Mouse (Mus musculus): ENCODE results near the gene Nagk.
"Not testable (repeated sequence)": the region's sequence is repeated elsewhere in the genome, so short reads cannot be mapped to it uniquely, and the experiment has no call there.

DNA sequence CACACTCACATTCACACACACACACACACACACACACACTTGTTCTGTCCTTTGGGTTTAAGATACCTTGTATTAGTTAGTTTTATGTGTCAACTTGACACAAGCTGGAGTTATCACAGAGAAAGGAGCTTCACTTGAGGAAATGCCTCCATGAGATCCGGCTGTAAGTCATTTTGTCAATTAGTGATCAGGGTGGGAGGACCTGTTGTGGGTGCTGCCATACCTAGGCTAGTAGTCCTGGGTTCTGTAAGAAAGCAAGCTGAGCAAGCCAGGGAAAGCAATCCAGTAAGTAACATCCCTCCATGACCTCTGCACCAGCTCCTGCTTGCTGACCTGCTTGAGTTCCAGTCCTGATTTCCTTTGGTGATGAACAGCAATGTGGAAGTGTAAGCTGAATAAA is 37.6 kb downstream of the Nagk start:
- not testable (repeated sequence) for TF ChIP-seq MAX (IDR thresholded peaks at IDR 0.05; ENCODE audit: low read length); CTCF (conservative IDR thresholded peaks at IDR 0.05 in 1 of 2, IDR thresholded peaks at IDR 0.05 in 1 of 2; ENCODE audit: low read depth in 2 of 2, low read length in 2 of 2); POLR2A (IDR thresholded peaks at IDR 0.05; ENCODE audit: low read depth, low read length); PAX5 (IDR thresholded peaks at IDR 0.05; ENCODE audit: low read length); EP300 (IDR thresholded peaks at IDR 0.05; ENCODE audit: low read length); CHD2 (IDR thresholded peaks at IDR 0.05; ENCODE audit: low read length); TBP (conservative IDR thresholded peaks at IDR 0.05; ENCODE audit: low read depth, low read length); KAT2A (IDR thresholded peaks at IDR 0.05; ENCODE audit: insufficient replicate concordance, low read length); RCOR1 (conservative IDR thresholded peaks at IDR 0.05; ENCODE audit: low read depth, low read length); SIN3A (IDR thresholded peaks at IDR 0.05; ENCODE audit: low read length); SMC3 (IDR thresholded peaks at IDR 0.05; ENCODE audit: low read depth, low read length); JUN (IDR thresholded peaks at IDR 0.05; ENCODE audit: insufficient read depth, low read depth, low read length)
- 0 out of 2 replicates have a peak, but pooled peaks have one; percentile 12 for TF ChIP-seq TCF12 (IDR thresholded peaks at IDR 0.05; ENCODE audit: low read depth, low read length)

Measured in CH12.LX (cell line).